Mouse (Mus musculus): ENCODE measurements around the gene Plxnb2.
A peak's percentile ranks its signal among the peaks of the same experiment; 100 is the strongest.

Gene Plxnb2

DNA sequence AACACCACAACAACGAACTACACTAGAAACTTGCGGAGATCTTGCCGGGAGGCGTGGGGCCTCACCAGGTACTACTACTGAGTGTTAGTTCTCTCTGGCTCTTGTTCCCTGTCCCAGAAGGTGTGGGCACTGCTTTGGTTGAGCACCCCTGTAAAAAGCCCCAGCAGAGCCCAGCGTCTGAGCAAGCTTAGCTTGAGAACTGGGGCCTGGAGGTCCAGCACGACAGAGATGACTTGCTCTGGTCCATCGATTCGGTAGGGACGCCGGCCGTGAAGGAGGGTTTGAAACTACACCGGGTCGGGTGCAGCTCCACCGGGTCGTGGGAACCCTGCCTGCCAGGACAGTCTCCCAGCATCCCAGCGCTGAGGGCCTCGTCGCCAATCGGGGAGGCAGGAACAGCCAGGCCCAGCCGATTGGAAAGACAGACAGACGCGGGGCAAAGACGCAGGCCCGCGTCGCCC is 477 bp downstream of the Plxnb2 start:
- no peak for DNase-seq (ENCODE audit: extremely low read depth, low read depth, low spot score)

DNA sequence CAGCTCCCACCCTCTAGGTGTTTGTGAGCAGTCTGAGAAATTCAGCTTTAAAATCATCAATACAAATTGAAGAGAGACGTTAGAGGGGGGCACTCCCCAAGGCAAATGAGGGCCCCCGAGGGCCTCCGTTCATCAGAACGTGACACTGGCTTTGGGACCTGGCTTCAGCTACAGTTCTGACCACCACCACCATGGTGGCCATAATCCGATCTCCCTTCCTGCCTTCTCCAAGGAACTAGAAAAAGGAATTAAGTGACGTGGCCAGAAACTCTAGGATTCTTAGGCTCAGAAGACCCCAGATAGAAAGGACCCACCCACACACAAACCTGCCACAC is 991 bp downstream of the Plxnb2 start:
- no peak for DNase-seq (ENCODE audit: extremely low read depth, low read depth, low spot score)

DNA sequence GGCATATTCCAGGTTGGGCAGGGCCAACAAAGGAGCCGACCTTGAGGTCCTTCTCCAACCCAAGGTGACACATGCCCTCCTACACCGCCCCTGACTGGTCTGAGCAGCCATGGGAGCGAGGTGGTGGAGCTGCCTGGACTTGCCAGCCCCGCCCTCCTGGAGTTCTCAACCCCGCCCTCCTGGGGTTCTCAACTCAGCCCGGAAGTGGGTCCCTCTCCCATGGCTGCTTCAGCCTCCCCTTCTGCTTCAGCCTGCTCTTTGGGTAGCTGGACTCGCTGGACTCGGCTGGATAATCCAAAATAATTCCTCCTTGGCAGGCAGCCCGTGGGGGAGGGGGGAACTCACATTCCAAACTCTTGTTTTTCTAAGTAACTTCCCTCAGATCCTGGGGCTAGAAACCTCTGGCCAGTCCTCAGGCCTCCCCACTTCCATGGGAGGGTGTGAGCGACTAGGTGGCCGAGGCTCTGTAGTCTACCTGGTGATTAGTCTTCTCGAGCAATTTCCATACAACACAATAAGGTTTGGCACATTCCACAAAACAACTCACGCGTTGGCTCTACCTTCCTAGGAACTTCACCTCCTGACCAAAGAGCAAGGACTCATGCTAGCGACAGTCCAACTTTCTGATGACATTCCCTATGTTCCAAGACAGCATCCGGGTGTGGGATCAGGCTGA is 1.5 kb downstream of the Plxnb2 start:
- peak; percentile 70 for DNase-seq (ENCODE audit: extremely low read depth, low read depth, low spot score)

DNA sequence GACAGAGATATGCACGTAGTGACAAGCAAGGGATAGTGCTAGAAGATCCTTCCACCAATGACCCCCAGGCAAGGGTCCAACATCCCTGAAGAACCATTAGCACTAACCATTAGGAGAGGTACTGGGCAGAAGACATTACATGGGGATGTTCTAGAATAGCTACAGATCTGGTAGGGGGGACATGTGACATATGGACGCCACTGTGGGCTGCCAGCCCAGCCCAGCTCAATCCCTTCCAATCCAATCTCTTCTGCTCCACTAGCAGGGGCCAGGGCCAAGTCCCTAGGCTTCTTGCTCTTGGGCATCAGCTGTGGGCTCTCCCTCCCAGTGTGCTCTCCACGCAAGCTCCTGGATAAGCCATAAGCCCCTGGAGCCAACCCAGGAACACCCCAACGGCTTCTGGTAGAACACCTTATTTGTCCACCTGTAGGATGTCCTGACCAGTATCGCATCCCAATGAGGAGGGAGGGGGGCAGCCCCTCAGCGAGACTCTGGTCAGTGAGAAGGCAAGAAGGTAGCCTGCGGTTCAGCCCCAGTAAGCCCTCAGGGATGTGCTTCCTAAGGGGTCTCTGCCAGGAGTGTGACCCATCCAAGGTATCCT is 2.2 kb downstream of the Plxnb2 start:
- no peak for DNase-seq (ENCODE audit: extremely low read depth, low read depth, low spot score)

DNA sequence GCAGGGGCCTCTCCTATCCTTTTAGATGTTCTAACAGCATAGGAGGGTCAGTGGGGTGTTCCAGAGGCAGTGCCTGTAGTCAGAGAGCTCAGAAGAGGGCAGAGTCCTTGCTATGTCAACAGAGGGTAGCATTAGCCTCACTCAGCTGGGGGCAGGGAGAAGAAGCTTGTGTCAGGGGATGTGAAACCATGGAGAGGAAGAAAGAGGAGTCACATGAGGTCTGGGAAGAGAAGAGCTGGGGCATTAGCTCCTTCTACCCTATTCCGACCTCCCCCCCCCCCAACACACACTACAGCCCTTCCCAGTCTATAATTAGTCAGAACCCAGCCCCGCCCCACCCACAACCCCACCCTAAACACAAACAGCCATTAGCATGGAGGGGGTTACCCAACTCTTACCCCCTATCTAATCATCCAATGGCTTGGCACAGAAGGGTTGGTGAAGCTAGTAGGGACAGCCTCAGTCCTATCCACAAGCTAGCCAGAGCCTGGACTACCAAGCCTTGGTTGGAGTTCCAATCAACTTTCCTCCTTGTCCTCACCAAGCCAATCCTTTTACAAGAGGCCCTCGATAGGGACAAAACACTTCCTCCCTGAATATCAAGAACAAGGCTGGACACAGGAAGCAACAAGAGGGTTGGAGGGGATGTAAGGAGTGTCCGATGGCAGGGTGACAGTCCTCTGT is 2.9 kb downstream of the Plxnb2 start:
- DNase-seq (ENCODE audit: extremely low read depth, low read depth, low spot score) = no peak

DNA sequence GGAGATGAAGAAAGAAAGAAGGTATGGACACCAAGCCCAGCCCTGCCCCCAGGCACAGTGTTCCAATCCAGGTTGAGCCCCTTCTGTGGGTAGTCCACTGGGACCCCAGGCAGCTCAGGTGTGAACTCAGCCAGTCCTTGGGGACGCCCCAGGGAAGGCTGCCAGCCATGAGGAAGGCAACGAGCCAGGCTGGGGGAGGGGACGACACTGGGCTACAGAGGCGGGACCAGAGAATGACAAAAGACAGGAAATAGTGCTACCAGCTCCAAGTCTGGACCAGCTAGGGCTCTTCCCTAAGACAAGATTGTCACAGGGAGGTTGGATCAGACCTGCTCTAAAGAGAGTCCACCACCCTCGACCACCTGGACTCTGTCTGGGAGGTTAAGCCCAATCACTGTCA is 3.5 kb downstream of the Plxnb2 start:
- DNase-seq (ENCODE audit: extremely low read depth, low read depth, low spot score) = no peak

DNA sequence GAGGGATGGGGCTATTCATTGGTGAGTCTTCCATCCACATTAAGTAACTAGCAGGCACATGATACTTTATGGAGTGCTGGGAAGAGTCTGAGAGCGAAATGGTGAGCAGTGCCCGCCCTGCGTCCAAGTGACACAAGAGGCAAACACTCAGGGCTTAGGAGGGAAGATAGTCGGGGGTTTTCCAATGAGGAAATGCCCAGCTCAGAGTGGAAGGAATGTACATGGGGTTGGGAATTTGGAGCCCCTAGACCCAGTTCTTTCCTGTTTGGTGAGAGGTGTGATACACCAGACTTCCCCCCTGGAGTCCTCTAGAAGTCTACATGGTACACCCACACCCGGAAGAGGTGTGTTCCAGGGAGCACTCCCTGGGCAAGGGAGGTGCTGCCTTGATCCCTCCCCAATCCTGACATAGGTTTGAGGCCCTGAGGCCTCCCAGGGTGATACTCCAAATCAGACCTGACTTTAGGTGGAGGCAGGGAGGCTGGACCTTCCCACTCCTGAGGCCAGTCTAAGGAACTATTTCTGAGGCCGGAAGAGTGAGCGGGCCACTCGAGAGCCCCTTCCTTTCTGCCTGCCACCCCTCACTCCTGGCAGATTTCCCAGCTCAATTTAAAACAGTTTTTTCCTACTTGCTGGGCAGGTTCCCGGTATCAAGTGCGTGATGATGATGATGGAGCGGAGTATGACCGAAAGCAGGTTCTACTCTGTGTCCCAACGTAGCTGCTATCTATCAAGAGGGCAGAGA is 5.0 kb downstream of the Plxnb2 start:
- DNase-seq (ENCODE audit: extremely low read depth, low read depth, low spot score) = no peak

DNA sequence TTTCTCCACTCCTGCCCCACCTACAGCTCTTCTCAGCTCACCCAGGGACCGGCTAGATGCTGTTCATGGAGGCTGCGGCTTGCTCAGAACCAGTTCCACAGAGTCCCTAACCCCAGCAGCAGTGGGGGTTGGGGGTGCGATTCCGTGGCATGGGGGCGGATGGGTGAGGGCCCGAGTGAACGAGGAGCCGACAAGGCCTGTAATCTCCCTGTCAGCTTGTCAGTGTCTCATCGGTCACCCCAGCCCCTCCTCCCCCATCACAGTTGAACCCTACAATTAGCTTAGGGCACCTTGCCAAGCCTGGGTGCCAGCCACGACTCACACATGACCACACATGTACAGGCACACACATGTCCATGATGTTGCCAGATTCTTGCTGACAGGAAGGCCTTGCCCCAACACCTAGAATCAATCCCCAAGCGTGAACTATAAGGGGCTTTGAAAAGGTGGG is 5.7 kb downstream of the Plxnb2 start:
- no peak for DNase-seq (ENCODE audit: extremely low read depth, low read depth, low spot score)

DNA sequence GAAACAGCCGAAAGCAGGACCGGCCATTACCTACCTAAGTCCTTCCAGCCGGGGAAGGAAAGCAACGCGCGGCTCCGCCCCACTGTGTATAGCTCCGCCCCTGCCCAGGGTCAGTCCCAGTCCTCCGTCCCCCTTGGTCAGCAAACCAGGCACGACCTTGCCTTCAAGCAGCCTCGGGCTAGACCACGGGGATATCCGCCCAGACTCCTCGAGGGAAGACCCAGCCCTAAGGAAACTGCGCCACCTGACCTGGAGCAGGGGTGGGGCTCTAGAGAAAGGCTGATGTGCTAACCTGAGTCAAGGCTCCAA is 6.7 kb downstream of the Plxnb2 start:
- no peak for DNase-seq (ENCODE audit: extremely low read depth, low read depth, low spot score)

DNA sequence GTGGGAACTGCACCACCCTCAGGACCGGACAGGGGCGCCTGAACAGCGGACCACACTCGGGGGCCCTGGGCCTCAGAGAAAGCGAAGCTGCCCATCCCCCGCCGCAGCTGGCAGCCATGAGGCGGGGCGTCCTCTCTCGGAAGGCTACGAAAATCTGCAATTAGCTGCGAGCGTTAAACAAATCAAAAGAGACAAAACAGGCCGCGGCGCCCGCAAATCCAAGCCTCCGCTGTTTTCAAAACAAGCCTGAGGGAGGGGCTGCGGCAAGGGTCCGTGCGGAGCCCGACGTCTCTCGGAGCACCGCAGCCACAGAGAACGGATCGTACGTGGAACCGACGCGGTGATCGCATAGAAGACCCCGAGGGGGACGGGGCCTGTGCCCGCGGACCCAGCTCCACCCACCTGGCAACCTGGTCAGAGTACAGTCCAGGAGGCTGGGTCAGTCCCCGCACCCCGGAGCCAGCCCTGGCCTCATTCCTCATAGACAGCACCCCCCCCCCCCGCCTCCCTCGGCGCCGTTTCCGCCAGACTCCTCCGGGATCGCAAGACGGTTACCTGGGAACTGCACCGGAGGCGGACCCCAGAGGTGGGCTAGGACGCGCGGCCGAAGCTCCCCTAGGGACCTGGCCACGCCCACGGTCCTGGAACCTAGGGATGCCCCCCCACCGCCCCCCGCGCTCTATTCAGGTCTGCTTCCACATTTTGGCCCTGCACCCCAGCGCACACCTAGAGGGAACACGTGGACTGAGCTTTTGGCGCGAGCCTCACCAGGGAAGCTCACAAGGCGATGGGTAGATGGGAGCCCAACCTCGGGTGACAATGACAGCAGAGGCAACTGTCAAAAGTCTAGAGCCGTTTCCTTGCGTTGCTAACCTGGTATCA is 7.3 kb downstream of the Plxnb2 start:
- DNase-seq (ENCODE audit: extremely low read depth, low read depth, low spot score) = no peak

DNA sequence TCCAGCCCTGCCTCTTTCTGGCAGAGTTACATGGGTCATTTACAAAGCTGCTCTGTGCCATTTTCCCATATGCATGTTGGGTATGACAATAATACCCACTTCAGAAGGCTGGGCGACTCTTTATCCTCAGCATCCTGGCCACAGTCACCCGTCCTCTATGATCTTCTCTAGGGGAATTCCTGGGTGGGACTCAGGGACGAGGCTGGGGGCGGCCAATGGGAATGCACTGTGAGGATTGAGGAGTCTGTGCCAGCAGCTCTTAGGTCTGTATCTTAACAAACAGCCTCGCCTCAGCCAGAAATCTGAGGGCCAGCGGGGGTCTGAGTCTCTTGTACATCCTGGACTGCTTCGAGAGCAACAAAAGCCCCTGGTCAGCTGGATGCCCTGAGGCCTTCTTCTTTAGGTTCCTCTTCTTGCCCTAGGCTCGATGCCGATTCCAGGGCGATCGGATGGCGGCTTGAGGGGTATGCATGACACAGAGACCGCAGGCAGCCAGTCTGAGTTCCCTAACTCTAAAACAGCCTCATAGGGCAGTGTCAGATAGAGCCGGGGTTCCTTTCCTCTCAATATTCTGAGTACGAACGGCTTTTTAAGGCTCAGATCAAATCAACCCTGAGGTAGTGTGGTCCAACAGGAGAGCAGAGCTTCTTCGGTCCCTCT is 8.2 kb downstream of the Plxnb2 start:
- no peak for DNase-seq (ENCODE audit: extremely low read depth, low read depth, low spot score)

DNA sequence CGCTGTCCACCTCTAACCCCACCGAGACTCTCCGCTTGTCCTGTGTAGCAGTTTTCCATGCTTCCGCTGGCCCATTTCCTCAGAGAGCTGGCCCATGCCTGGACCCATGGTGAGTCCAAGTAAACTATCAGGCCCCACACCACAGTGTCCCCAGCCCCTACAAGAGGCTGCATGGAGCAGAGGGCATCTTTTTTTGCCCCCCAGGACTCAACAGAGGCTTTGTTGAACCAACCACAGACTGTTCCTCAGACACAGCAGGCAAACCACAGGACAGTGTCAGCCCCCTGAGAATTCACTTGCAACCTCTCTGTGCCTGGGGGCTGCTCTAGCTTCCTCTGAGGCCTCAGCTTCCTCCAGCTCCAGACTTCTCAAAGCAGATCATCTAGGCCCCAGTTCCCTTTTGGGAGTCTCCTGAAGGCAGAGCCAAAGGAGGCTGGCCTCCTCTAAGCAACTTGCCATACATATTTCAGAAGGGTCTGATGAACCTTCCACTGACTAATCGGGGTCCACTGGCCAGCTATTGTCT is 9.0 kb downstream of the Plxnb2 start:
- no peak for DNase-seq (ENCODE audit: extremely low read depth, low read depth, low spot score)

DNA sequence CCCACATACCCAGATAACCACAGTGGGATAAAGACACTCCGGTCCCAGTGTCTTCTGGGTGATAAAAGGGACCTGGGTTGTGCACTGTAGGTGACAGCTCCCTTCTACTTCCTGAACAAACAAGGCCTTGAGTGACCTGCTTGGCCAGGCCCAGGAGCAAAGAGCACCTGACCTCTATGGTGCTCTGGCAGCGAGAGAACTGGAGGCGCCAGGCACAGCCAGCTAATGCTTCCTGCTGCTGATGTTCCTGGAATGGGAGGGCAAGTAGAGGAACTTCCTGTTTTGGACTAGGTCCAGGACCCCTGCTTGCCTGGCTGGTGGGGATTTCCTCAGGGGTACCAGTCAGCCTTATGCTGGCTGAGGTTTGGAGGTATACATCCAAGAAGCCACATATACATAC is 10.5 kb downstream of the Plxnb2 start:
- DNase-seq (ENCODE audit: extremely low read depth, low read depth, low spot score) = no peak

DNA sequence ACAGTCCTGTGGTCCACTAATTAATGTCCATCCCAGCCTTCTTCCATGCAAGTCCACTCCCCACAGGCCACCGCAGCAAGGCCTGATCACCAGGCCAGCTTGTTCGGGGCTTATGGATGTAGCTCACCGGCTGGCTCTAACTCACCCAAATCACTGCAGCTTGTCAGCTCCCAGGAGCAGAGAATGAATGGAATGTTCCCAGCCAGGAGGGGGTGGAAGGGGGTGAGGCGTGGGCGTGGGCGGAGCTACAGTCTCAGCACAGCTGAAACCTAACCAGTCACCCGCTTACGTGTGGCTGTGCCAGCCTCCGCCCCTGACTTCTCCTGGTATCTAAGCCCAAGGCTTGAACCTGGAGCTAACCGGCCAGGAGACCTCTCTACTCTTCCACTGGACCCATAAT is 11.2 kb downstream of the Plxnb2 start:
- no peak for DNase-seq (ENCODE audit: extremely low read depth, low read depth, low spot score)

DNA sequence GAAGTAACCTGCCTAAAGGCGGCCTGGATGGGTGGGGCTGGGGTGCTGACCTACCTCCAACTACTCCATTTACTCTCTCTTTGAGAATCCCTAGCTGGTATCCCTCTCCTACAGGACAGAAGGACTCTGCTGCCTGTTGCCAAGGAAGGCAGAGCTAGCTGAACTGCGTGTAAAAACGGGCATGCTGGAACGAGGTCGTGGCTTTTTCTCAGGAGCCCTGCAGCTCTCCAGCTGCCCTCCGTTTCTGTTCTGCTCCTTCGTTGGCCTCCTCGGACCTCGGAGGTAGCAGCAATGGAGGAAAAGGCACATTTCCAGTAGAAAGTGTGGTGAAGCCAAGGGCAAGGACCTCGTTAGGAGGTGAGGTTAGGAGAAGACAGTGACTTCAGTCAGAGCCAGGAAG is 11.7 kb downstream of the Plxnb2 start:
- DNase-seq (ENCODE audit: extremely low read depth, low read depth, low spot score) = no peak

DNA sequence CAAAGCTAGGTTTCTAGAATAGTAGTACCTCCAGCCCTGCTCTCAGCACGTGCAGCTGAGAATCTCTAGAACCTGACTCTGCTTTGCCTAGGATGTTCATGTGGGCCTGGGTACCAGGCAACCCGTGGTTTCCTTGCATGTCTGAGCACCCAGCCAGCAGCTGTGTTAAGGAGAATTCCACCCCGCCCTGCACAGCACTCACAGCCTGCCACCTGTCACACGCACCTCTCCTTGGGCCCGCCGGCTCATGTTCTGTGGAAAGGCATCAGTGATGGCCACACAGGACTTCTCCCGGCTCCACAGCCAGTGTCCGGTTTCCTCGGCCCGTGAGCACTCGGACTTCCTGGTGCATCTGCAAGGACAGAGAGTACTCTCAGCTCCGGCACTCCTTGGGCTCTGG is 15.1 kb downstream of the Plxnb2 start:
- no peak for DNase-seq (ENCODE audit: extremely low read depth, low read depth, low spot score)

DNA sequence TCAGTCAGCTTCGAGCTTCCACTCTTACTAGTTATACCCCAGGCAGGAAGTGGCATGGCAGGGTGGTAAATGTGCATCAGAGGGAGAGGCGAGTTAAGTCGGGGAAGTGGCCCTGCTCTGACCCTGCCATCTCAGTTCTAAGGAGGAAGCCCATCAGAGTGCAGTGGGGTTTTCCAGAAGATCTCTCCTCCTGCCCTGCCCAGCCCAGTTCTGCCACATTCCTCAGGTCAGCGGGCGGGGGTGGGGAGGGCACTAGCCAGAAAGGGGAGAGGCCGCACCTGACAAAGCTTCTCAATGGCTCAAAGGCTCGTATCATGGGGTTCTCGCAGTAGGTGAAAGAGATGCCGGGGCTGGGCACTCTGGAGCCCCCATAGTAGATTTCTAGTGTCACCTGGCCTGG is 19.2 kb downstream of the Plxnb2 start:
- DNase-seq (ENCODE audit: extremely low read depth, low read depth, low spot score) = no peak

DNA sequence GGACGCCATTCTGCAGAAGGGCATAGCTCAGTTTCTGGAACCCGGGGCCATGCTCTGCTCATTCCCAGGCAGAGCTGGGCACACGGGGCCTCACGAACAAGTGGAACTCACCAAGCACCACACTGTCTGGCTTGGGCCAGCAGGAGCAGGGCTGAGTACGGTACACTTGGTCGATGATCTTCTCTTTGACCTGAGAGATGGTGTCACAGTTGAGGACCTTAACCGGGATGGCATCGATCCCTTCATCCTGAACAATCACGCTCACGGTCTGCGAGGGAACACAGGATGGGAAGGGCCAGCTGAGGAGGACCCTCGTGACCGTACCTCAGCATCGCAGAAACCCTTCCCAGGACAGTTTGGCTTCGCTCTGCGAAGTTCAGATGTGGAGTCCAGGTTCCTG is 22.1 kb downstream of the Plxnb2 start:
- no peak for DNase-seq (ENCODE audit: extremely low read depth, low read depth, low spot score)

DNA sequence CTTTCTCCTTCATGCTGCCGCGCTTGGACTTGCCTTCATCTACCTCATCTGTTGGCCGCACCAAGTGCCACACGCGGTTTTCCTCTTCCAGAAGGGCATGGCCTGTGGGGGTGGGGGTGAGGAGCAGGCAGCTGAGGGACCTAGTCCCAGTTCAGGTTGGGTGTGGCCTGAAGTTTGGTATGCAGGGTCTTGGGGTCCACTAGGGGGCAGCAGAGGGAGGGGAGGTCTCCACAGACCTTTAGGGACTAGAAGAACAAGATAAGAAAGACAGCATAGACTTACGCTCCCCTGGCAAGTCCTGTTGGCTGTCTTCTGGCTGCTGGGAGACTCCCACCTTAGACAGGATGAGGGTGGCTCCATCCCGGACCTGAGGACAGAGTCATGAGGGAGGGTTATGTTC is 22.6 kb downstream of the Plxnb2 start:
- no peak for DNase-seq (ENCODE audit: extremely low read depth, low read depth, low spot score)

DNA sequence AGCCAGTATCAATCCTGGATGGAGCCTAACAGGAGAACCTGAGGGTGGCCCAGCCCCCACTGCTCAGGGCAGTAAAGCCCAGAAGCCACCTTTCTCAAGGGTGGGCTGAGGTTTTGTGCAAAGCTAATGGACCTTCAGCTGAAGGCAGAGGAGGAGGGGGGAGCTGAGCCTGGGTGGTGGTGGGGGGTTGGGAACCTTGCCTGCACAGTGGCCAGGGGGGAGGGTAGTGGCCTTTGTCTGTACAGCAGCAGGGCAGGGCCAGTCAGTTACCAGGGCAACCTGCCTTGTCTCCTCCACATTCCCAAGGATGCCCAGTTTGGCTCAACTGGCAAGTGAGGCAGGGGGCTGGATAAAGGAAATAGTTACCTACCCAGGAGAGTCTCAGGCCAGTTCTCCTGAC is 28.3 kb downstream of the Plxnb2 start:
- DNase-seq (ENCODE audit: extremely low read depth, low read depth, low spot score) = no peak
